23 mouse cellular contexts compared by ENCODE assay signal in genomic region chr14:10680041-10680440, GRCm38 (mm10).
DNase-seq lines count a peak whose midpoint lies in the region; ATAC-seq and TF ChIP-seq lines count a peak whose summit lies in the region.
"Had no signal": no experiment of that assay in that cellular context is flagged by ENCODE, and none has a peak within 500 bp of the region (broad histone marks: within the 10 kb centered on the region; RNA-seq: fewer than 3 reads in every experiment).

No protein-coding gene starts in this region.

- no peaks in the 10 kb centered on the region for H3K36me3 ChIP-seq in forebrain, embryonic 15.5 days
- no peaks in the 10 kb centered on the region for H3K36me3 ChIP-seq in forebrain, embryonic 10.5 days (replicated peaks)
- H3K36me3 ChIP-seq: embryonic facial prominence, embryonic 15.5 days; G1E had no signal

- H3K9me3 ChIP-seq in forebrain, embryonic 15.5 days: no peaks in the 10 kb centered on the region
- no peaks in the 10 kb centered on the region for H3K9me3 ChIP-seq in forebrain, embryonic 10.5 days
- H3K9me3 ChIP-seq: embryonic facial prominence, embryonic 15.5 days; megakaryocyte, embryonic 14.5 days had no signal

- no peak for DNase-seq in forebrain, embryonic 10.5 days (ENCODE audit: extremely low spot score, low spot score)
- DNase-seq in right cerebral cortex, adult 18-20 months: peak; percentile 16
- DNase-seq in right cerebral cortex, postnatal 4 days: no peak
- peak; percentile 49 to 80 for DNase-seq in layer of hippocampus, adult 2 months (ENCODE audit: low spot score in 2 of 2)
- peak; percentile 52 for DNase-seq in retina, postnatal 1 day
- DNase-seq in frontal cortex, postnatal 25 days (ENCODE audit: low spot score in 2 of 2): no peak
- DNase-seq in kidney, postnatal 10 days: no peak
- DNase-seq: adrenal gland, postnatal 25 days; cerebellum, adult 18-20 months; cerebellum, postnatal 36 days; heart, postnatal 10 days; kidney, adult 2 months; kidney, postnatal 25 days; left cerebral cortex, postnatal 4 days; liver; lung, postnatal 14 days; spleen, adult 18-20 months had no signal

- ATAC-seq in forebrain, embryonic 15.5 days (replicated peaks): 0 out of 2 replicates have a peak, but pooled peaks have one; percentile 46

- H3K9ac ChIP-seq in forebrain, embryonic 15.5 days (replicated peaks): no peak overlapping the region
- H3K9ac ChIP-seq: embryonic facial prominence, embryonic 15.5 days had no signal

- 25% methylated on average over 4 of the region's 4 CpGs for WGBS in forebrain, embryonic 15.5 days
- 87% methylated on average over 4 of the region's 4 CpGs for WGBS in forebrain, embryonic 10.5 days

- H3K4me2 ChIP-seq in forebrain, embryonic 15.5 days (replicated peaks): no peak overlapping the region
- H3K4me2 ChIP-seq: embryonic facial prominence, embryonic 15.5 days; heart, embryonic 11.5 days had no signal

- no peak overlapping the region for H3K4me3 ChIP-seq in forebrain, embryonic 15.5 days
- no peak overlapping the region for H3K4me3 ChIP-seq in forebrain, embryonic 10.5 days
- no peak overlapping the region for H3K4me3 ChIP-seq in layer of hippocampus, adult 2 months
- H3K4me3 ChIP-seq: embryonic facial prominence, embryonic 15.5 days; left cerebral cortex, adult 2 months; megakaryocyte, embryonic 14.5 days had no signal

- H3K27me3 ChIP-seq in forebrain, embryonic 15.5 days: no peaks in the 10 kb centered on the region
- no peaks in the 10 kb centered on the region for H3K27me3 ChIP-seq in forebrain, embryonic 10.5 days (ENCODE audit: poor library complexity, severe bottlenecking)
- H3K27me3 ChIP-seq: embryonic facial prominence, embryonic 15.5 days; megakaryocyte, embryonic 14.5 days had no signal

- peaks cover 5% of the 10 kb centered on the region; the same call in 1 of the 2 replicates for H3K4me1 ChIP-seq in forebrain, embryonic 15.5 days
- peaks cover 8% of the 10 kb centered on the region; the same call in 1 of the 2 replicates for H3K4me1 ChIP-seq in forebrain, embryonic 10.5 days
- H3K4me1 ChIP-seq: embryonic facial prominence, embryonic 15.5 days; megakaryocyte, embryonic 14.5 days had no signal

- no peak for TF ChIP-seq CTCF in layer of hippocampus, adult 2 months (conservative IDR thresholded peaks at IDR 0.05)

- H3K27ac ChIP-seq in forebrain, embryonic 15.5 days (replicated peaks): no peak overlapping the region
- no peak overlapping the region for H3K27ac ChIP-seq in forebrain, embryonic 10.5 days
- peak overlapping the region; percentile 34; the same call in 1 of the 2 replicates for H3K27ac ChIP-seq in layer of hippocampus, adult 2 months
- H3K27ac ChIP-seq: embryonic facial prominence, embryonic 15.5 days; left cerebral cortex, adult 2 months had no signal

Comparison
In these comparisons a context has a peak if more than half of its experiments do, and no peak if none do; other contexts are left out.
1. DNase-seq: peak in right cerebral cortex, adult 18-20 months (single experiment), layer of hippocampus, adult 2 months (2 of 2) and retina, postnatal 1 day (single experiment); none in forebrain, embryonic 10.5 days (single experiment), right cerebral cortex, postnatal 4 days (single experiment), frontal cortex, postnatal 25 days (0 of 2) and kidney, postnatal 10 days (single experiment).